Mouse (Mus musculus): ENCODE data around the gene Il12rb1. TPM values are rescaled to one million over a fixed set of nuclear protein-coding genes. Genes with fewer than 3 reads are reported as not detected.

Il12rb1 gene
- polyA plus RNA-seq, 1 experiment from 2014 or later: not detected

- DNase-seq (ENCODE audit: low spot score): no peak
- H3K9me3 ChIP-seq: no peaks in the 10 kb centered on the region
- no peak overlapping the region for H3K4me3 ChIP-seq
- peaks cover 75% of the 10 kb centered on the region for H3K27me3 ChIP-seq (ENCODE audit: insufficient read depth, poor library complexity, severe bottlenecking)
- no peak overlapping the region for H3K27ac ChIP-seq
- H3K4me1 ChIP-seq: peaks cover 54% of the 10 kb centered on the region
- H3K36me3 ChIP-seq: no peaks in the 10 kb centered on the region
- WGBS: 88% methylated on average over 2 of the region's 2 CpGs
These were observed 14.0 kb upstream of the Il12rb1 start for GRCm38 (mm10) chr8:70794215-70794614.

- WGBS: 79% methylated on average over 2 of the region's 2 CpGs
- Histone ChIP-seq H3K9me3 (no peaks in the 10 kb centered on the region), H3K27me3 (ENCODE audit: insufficient read depth, poor library complexity, severe bottlenecking) (peaks cover 78% of the 10 kb centered on the region), H3K36me3 (no peaks in the 10 kb centered on the region), H3K4me3 (no peak overlapping the region), H3K27ac (no peak overlapping the region), H3K4me1 (peaks cover 47% of the 10 kb centered on the region)
- no peak for DNase-seq (ENCODE audit: low spot score)
These were observed 12.9 kb upstream of the Il12rb1 start for GRCm38 (mm10) chr8:70795370-70795769.

GRCm38 (mm10) chr8:70796403-70797080 lies 11.7 kb upstream of the Il12rb1 start:
- Histone ChIP-seq H3K9me3 (no peaks in the 10 kb centered on the region), H3K27ac (peak overlapping the region; percentile 86), H3K4me1 (peaks cover 36% of the 10 kb centered on the region), H3K27me3 (ENCODE audit: insufficient read depth, poor library complexity, severe bottlenecking) (peaks cover 81% of the 10 kb centered on the region), H3K36me3 (no peaks in the 10 kb centered on the region), H3K4me3 (peak overlapping the region; percentile 68)
- DNase-seq (ENCODE audit: low spot score): no peak
- 1% methylated on average over 54 of the region's 54 CpGs for WGBS

GRCm38 (mm10) chr8:70797081-70798070 lies 10.9 kb upstream of the Il12rb1 start:
- H3K27me3 ChIP-seq (ENCODE audit: insufficient read depth, poor library complexity, severe bottlenecking): peaks cover 89% of the 10 kb centered on the region
- no peaks in the 10 kb centered on the region for H3K9me3 ChIP-seq
- H3K27ac ChIP-seq: peak overlapping the region; percentile 86
- H3K36me3 ChIP-seq: no peaks in the 10 kb centered on the region
- under 1% methylated on average over 56 of the region's 57 CpGs for WGBS
- peak; percentile 97 for DNase-seq (ENCODE audit: low spot score)
- peak overlapping the region; percentile 68 for H3K4me3 ChIP-seq
- H3K4me1 ChIP-seq: peaks cover 29% of the 10 kb centered on the region

GRCm38 (mm10) chr8:70798281-70798680 lies 10.0 kb upstream of the Il12rb1 start:
- 12% methylated on average over 15 of the region's 15 CpGs for WGBS
- H3K27ac ChIP-seq: no peak overlapping the region
- peak overlapping the region; percentile 68 for H3K4me3 ChIP-seq
- H3K9me3 ChIP-seq: no peaks in the 10 kb centered on the region
- DNase-seq (ENCODE audit: low spot score): no peak
- peaks cover 92% of the 10 kb centered on the region for H3K27me3 ChIP-seq (ENCODE audit: insufficient read depth, poor library complexity, severe bottlenecking)
- no peaks in the 10 kb centered on the region for H3K36me3 ChIP-seq
- peaks cover 20% of the 10 kb centered on the region for H3K4me1 ChIP-seq

- H3K27me3 ChIP-seq (ENCODE audit: insufficient read depth, poor library complexity, severe bottlenecking): peaks cover 88% of the 10 kb centered on the region
- H3K9me3 ChIP-seq: no peaks in the 10 kb centered on the region
- peaks cover 35% of the 10 kb centered on the region for H3K4me1 ChIP-seq
- DNase-seq (ENCODE audit: low spot score): no peak
- H3K27ac ChIP-seq: no peak overlapping the region
- no peak overlapping the region for H3K4me3 ChIP-seq
- H3K36me3 ChIP-seq: no peaks in the 10 kb centered on the region
- WGBS: 36% methylated on average over 10 of the region's 10 CpGs
These were observed 7.6 kb upstream of the Il12rb1 start for GRCm38 (mm10) chr8:70800648-70801047.

GRCm38 (mm10) chr8:70801156-70801555 lies 7.1 kb upstream of the Il12rb1 start:
- 32% methylated on average over 15 of the region's 15 CpGs for WGBS
- Histone ChIP-seq H3K4me3 (no peak overlapping the region), H3K27me3 (ENCODE audit: insufficient read depth, poor library complexity, severe bottlenecking) (peaks cover 88% of the 10 kb centered on the region), H3K36me3 (no peaks in the 10 kb centered on the region), H3K27ac (peak overlapping the region; percentile 3; the same call in 1 of the 2 replicates), H3K9me3 (no peaks in the 10 kb centered on the region), H3K4me1 (peaks cover 35% of the 10 kb centered on the region)
- no peak for DNase-seq (ENCODE audit: low spot score)

- no peak overlapping the region for H3K27ac ChIP-seq
- no peaks in the 10 kb centered on the region for H3K36me3 ChIP-seq
- H3K4me1 ChIP-seq: peaks cover 30% of the 10 kb centered on the region
- no peaks in the 10 kb centered on the region for H3K9me3 ChIP-seq
- no peak for DNase-seq (ENCODE audit: low spot score)
- no peak overlapping the region for H3K4me3 ChIP-seq
- peaks cover 88% of the 10 kb centered on the region for H3K27me3 ChIP-seq (ENCODE audit: insufficient read depth, poor library complexity, severe bottlenecking)
- WGBS: 81% methylated on average over 1 of the region's 1 CpGs
These were observed 6.4 kb upstream of the Il12rb1 start for GRCm38 (mm10) chr8:70801830-70802229.

GRCm38 (mm10) chr8:70802786-70803510 lies 5.3 kb upstream of the Il12rb1 start:
- H3K9me3 ChIP-seq: no peaks in the 10 kb centered on the region
- no peak for DNase-seq (ENCODE audit: low spot score)
- H3K27ac ChIP-seq: no peak overlapping the region
- peaks cover 91% of the 10 kb centered on the region for H3K27me3 ChIP-seq (ENCODE audit: insufficient read depth, poor library complexity, severe bottlenecking)
- H3K4me3 ChIP-seq: no peak overlapping the region
- no peaks in the 10 kb centered on the region for H3K36me3 ChIP-seq
- 64% methylated on average over 11 of the region's 11 CpGs for WGBS
- H3K4me1 ChIP-seq: peaks cover 19% of the 10 kb centered on the region

GRCm38 (mm10) chr8:70803761-70804480 lies 4.3 kb upstream of the Il12rb1 start:
- Histone ChIP-seq H3K9me3 (no peaks in the 10 kb centered on the region), H3K36me3 (no peaks in the 10 kb centered on the region), H3K4me1 (peaks cover 15% of the 10 kb centered on the region), H3K27me3 (ENCODE audit: insufficient read depth, poor library complexity, severe bottlenecking) (peaks cover 88% of the 10 kb centered on the region), H3K4me3 (peak overlapping the region; percentile 59), H3K27ac (peak overlapping the region; percentile 53)
- WGBS: 2% methylated on average over 47 of the region's 47 CpGs
- no peak for DNase-seq (ENCODE audit: low spot score)

GRCm38 (mm10) chr8:70804481-70805206 lies 3.6 kb upstream of the Il12rb1 start, which contains the start of gene Mast3:
TSS of gene Mast3 (minus strand) at chr8:70805054.
- under 1% methylated on average over 45 of the region's 45 CpGs for WGBS
- Histone ChIP-seq H3K9me3 (no peaks in the 10 kb centered on the region), H3K27ac (peak within 1 kb of the TSS; percentile 53), H3K4me1 (peaks cover 15% of the 10 kb centered on the region), H3K27me3 (ENCODE audit: insufficient read depth, poor library complexity, severe bottlenecking) (peaks cover 88% of the 10 kb centered on the region), H3K4me3 (peak within 1 kb of the TSS; percentile 59), H3K36me3 (no peaks in the 10 kb centered on the region)
- DNase-seq (ENCODE audit: low spot score): peak; percentile 94

Measured in heart, embryonic 10.5 days (tissue).